Mouse (Mus musculus): ENCODE data around the gene Smim10l2a. TPM values are rescaled to one million over a fixed set of nuclear protein-coding genes. Genes with fewer than 3 reads are reported as not detected.

Smim10l2a gene
- total RNA-seq (2023) = 0.62 TPM

GRCm38 (mm10) chrX:56374431-56375128, at the start of gene Smim10l2a:
Gene Smim10l2a (plus strand): TSS chrX:56374586.

GRCm38 (mm10) chrX:56346176-56346931, 28.0 kb upstream of the Smim10l2a start, which contains the start of gene Zfp449:
Gene Zfp449 (plus strand): TSS chrX:56346400.

Other genes starting within 250 kb of the Smim10l2a start
- not detected for gene 3830403N18Rik, start 238.0 kb upstream of the Smim10l2a start, total RNA-seq (2023)
- gene Gm773, start 161.7 kb upstream of the Smim10l2a start, total RNA-seq (2023) = not detected
- gene Zfp449, start 28.2 kb upstream of the Smim10l2a start, total RNA-seq (2023) = 0.15 TPM
- gene Gm2174, start 73.4 kb downstream of the Smim10l2a start, total RNA-seq (2023) = not detected
- 51.9 TPM for gene Ints6l, start 80.3 kb downstream of the Smim10l2a start, total RNA-seq (2023)
- not detected for gene Gm10477, start 150.2 kb downstream of the Smim10l2a start, total RNA-seq (2023)
- gene Gm648, start 175.0 kb downstream of the Smim10l2a start, total RNA-seq (2023) = not detected
- gene Mmgt1, start 223.5 kb downstream of the Smim10l2a start, total RNA-seq (2023) = 9.6 TPM
- gene Slc9a6, start 235.2 kb downstream of the Smim10l2a start, total RNA-seq (2023) = 15.0 TPM